Mouse (Mus musculus) liver, adult 2 months (tissue): ENCODE measurements around the gene Tmem131l.

Source experiments
- CTCF ChIP-seq: fragments of 200-500 bp; IDR thresholded peaks from 2 replicates; pipeline ENCODE4 v1.5.1; 2011; ENCODE audit warnings: low read depth, low read length, control low read depth
- POLR2A ChIP-seq: fragments of 200-500 bp; IDR thresholded peaks from 2 replicates; pipeline ENCODE4 v1.6.1; 2011; ENCODE audit warnings: low read length, control low read depth; ENCODE audit not compliant: insufficient read depth; ENCODE audit errors: extremely low read depth

- TF ChIP-seq CTCF (no peak), POLR2A (no peak)
These were observed 96.8 kb downstream of the Tmem131l start for GRCm38 (mm10) chr3:83943212-83943611.
